Mouse (Mus musculus) neural tube, embryonic 11.5 days (tissue): Measurements from ENCODE around the gene Zfp36l1. TPM values are rescaled to one million over a fixed set of nuclear protein-coding genes. Genes with fewer than 3 reads are reported as not detected.

Experiments used
- ATAC-seq: fragments of 200-750 bp; cut with Nextera tagmentation; 2 replicates; pipeline ENCODE4 v1.8.0; 2017; ENCODE audit warnings: moderate number of reproducible peaks, mild to moderate bottlenecking, moderate TSS enrichment, moderate library complexity; ENCODE audit not compliant: insufficient read depth, low FRiP score, low TSS enrichment
- DNase-seq: peaks from one replicate; pipeline ENCODE4 v3.0.0-alpha.2; 2015; ENCODE audit warnings: low spot score
- H3K27ac ChIP-seq: fragments of 300-500 bp; sonication (generic); 2 replicates; pipeline ENCODE4 v1.5.1; 2014; ENCODE audit warnings: low read depth, mild to moderate bottlenecking, low read length
- H3K27me3 ChIP-seq: fragments of 300-500 bp; sonication (generic); 2 replicates; pipeline ENCODE4 v1.6.1; 2014; ENCODE audit warnings: mild to moderate bottlenecking, low read length, mixed read lengths; ENCODE audit not compliant: control insufficient read depth, insufficient read depth
- H3K36me3 ChIP-seq: fragments of 300-500 bp; sonication (generic); 2 replicates; pipeline ENCODE4 v1.6.1; 2014; ENCODE audit warnings: mild to moderate bottlenecking, low read length, moderate library complexity, mixed read lengths; ENCODE audit not compliant: control insufficient read depth, insufficient read depth
- H3K4me1 ChIP-seq: fragments of 300-500 bp; sonication (generic); 2 replicates; pipeline ENCODE4 v1.6.1; 2014; ENCODE audit warnings: low read length, mixed read lengths; ENCODE audit not compliant: control insufficient read depth, insufficient read depth
- H3K4me2 ChIP-seq: fragments of 300-500 bp; sonication (generic); 2 replicates; pipeline ENCODE4 v1.6.1; 2014; ENCODE audit warnings: low read depth, mild to moderate bottlenecking, moderate library complexity
- H3K4me3 ChIP-seq: fragments of 300-500 bp; sonication (generic); 2 replicates; pipeline ENCODE4 v1.5.1; 2014; ENCODE audit warnings: low read depth, low read length
- H3K9ac ChIP-seq: fragments of 300-500 bp; sonication (generic); 2 replicates; pipeline ENCODE4 v1.6.1; 2014; ENCODE audit warnings: mild to moderate bottlenecking, low read length
- H3K9me3 ChIP-seq: fragments of 300-500 bp; sonication (generic); 2 replicates; pipeline ENCODE4 v1.6.1; 2016; ENCODE audit warnings: low read length; ENCODE audit not compliant: control insufficient read depth
- WGBS: fragments of 180-500 bp; shearing (Covaris S2); extraction: QIAGEN DNeasy Blood & Tissue Kit; methylation state at CpG from one replicate; pipeline ENCODE4 v1.1.7; 2014; 5-methylcytosine and 5-hydroxymethylcytosine counted together
- polyA plus RNA-seq: library from polyadenylated mRNA; unstranded; fragments of >200 nt; fragmentation: Nextera tagmentation; extraction: Ambion mirVana; gene quantifications from 2 replicates; pipeline ENCODE4 v1.2.1, GENCODE M21; 2014

The Zfp36l1 gene
- polyA plus RNA-seq, 1 experiment from 2014 or later: 135 TPM

DNA sequence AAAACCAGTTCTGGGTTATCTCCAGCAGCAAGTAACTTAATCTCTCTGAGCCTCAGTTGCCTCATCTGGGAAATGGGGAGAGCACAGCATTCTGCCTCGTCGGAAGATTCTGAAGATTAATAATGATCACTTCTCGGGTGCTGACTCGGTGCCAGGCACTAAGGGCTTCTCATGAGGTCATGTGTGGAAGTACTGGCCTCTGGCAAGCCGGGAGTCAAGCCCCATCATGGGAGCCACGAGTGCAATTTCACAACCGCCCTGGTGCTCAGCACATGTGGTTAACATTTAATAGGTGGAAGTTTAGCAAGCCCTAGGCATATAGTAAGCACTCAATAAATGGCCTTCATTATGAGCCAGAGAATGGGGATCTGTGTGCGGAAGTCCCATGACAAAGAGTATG, 22.4 kb upstream of the Zfp36l1 start:
- ATAC-seq (no peak), DNase-seq (no peak)
- no peaks in the 10 kb centered on the region for H3K36me3 ChIP-seq
- no peak overlapping the region for H3K4me2 ChIP-seq
- no peaks in the 10 kb centered on the region for H3K27me3 ChIP-seq
- WGBS: 87% methylated on average over 8 of the region's 8 CpGs
- no peak overlapping the region for H3K9ac ChIP-seq
- no peak overlapping the region for H3K4me3 ChIP-seq
- no peaks in the 10 kb centered on the region for H3K9me3 ChIP-seq
- H3K27ac ChIP-seq: no peak overlapping the region
- peaks cover 12% of the 10 kb centered on the region for H3K4me1 ChIP-seq

DNA sequence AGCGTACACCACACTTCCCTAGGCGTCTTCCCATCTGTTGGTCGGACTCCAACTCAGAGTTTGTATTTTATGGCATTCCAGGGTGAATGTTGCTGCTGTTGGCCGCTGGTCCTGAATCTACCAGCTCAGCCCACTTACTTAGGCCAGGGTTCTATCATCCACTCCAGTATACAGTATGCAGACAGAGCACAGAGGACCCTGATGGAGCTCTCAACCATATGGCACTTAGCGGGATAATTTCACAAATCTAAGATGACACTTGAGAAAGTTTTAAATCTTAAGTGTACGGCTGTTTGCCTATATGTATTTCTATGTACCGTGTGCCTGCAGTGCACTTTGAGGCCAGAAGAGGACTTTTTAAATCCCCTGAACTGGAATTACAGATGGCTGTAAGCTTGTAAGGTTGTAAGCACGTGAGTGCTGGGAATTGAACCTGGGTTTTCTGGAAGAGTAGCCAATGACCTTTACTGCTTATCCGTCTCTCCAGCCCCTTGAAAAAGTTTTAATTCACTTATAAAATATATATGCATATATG, 20.3 kb upstream of the Zfp36l1 start:
- no peak overlapping the region for H3K9ac ChIP-seq
- no peak overlapping the region for H3K4me3 ChIP-seq
- DNase-seq (no peak), ATAC-seq (peak; percentile 15; the same call in 1 of the 2 replicates)
- H3K4me1 ChIP-seq: peaks cover 20% of the 10 kb centered on the region
- H3K36me3 ChIP-seq: no peaks in the 10 kb centered on the region
- WGBS: 42% methylated on average over 9 of the region's 9 CpGs
- H3K9me3 ChIP-seq: no peaks in the 10 kb centered on the region
- no peaks in the 10 kb centered on the region for H3K27me3 ChIP-seq
- no peak overlapping the region for H3K27ac ChIP-seq
- no peak overlapping the region for H3K4me2 ChIP-seq

DNA sequence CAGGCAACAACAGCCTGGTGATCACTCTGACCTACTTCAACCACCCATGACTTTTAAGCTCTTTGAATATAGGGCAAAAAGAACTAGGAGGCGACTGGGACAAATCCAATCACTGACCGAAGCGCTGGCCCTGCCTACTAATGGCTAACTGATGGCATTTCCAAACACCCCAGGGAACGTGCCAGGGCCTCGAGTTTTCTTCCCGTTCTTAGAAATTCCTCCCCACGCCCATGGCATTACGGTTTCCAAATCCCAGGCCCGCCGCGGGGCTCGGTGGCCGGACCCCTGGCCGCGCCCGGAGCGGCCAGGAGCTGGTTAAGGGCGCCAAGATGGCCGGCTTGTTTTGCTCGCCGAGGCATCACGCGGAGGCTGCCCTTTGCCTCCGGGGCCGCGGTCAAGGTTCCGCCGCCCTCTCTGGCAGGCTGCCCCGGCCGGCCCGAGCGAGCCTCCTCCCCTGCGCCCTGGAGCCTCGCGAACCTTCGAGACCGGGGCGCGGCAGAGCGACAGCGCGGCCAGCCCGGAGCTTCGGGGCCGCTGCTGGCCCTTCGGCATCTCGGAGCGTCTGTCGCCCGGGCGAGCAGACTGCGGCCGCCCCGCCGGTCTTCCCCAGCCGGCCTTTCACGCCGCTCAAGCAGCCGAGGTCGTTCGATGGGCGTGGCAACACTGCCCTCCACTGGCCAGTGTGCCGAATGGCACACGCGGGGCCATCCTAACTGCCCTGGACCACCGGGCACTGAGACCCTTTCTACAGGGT, 19.6 kb upstream of the Zfp36l1 start:
- Histone ChIP-seq H3K36me3 (no peaks in the 10 kb centered on the region), H3K27me3 (no peaks in the 10 kb centered on the region), H3K4me3 (peak overlapping the region; percentile 49), H3K27ac (peak overlapping the region; percentile 93), H3K4me2 (peak overlapping the region; percentile 54), H3K9ac (peak overlapping the region; percentile 94), H3K9me3 (no peaks in the 10 kb centered on the region), H3K4me1 (peaks cover 20% of the 10 kb centered on the region)
- under 1% methylated on average over 62 of the region's 66 CpGs for WGBS
- ATAC-seq: peak; percentile 85
- DNase-seq: peak; percentile 94

DNA sequence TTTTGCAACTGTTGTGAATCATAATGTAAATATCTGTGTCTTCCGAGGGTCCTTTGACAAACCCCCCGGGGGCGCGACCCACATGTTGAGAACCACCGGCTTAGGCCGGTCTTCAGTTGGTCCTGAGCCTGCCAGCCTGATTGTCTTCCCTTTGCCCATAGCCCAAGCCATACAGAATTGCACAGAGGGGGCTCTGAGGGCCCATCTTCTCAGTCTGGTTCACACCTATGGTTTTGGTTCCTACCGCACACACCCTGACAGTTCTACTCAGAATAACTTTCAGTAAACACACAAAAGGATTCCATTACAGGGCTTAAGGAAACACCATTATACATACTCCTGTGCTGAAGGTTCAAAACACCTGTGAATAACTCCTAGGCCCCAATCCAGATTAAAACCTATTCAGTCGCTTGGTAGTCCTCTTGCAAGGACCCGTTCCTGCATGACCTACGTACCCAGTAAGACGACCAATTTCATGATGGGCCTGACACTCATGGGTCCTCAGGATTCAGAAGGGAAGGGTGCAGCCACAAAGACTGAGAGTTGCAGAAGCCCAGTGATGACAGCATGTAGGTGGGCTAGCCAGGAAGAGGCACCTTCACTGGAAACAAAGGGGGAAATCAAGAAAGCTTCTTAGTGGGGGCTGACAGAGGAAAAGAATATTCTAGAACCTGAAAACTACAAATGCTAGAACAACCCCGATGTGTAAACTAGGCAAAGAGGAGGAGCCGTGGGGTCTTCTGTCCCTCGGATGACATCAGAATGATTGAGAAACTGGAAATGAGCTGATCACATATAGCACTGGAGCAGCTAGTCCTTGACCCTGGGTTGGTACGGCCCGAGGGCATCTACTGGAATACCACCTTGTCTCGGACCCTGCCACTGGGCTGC, 18.8 kb upstream of the Zfp36l1 start:
- Histone ChIP-seq H3K4me1 (peaks cover 20% of the 10 kb centered on the region), H3K27me3 (no peaks in the 10 kb centered on the region), H3K4me2 (peak overlapping the region; percentile 54), H3K9ac (peak overlapping the region; percentile 94), H3K36me3 (no peaks in the 10 kb centered on the region), H3K4me3 (peak overlapping the region; percentile 49; the same call in 1 of the 2 replicates), H3K9me3 (no peaks in the 10 kb centered on the region), H3K27ac (peak overlapping the region; percentile 93)
- peak; percentile 28; the same call in 1 of the 2 replicates for ATAC-seq
- WGBS: 57% methylated on average over 17 of the region's 17 CpGs
- DNase-seq: no peak

DNA sequence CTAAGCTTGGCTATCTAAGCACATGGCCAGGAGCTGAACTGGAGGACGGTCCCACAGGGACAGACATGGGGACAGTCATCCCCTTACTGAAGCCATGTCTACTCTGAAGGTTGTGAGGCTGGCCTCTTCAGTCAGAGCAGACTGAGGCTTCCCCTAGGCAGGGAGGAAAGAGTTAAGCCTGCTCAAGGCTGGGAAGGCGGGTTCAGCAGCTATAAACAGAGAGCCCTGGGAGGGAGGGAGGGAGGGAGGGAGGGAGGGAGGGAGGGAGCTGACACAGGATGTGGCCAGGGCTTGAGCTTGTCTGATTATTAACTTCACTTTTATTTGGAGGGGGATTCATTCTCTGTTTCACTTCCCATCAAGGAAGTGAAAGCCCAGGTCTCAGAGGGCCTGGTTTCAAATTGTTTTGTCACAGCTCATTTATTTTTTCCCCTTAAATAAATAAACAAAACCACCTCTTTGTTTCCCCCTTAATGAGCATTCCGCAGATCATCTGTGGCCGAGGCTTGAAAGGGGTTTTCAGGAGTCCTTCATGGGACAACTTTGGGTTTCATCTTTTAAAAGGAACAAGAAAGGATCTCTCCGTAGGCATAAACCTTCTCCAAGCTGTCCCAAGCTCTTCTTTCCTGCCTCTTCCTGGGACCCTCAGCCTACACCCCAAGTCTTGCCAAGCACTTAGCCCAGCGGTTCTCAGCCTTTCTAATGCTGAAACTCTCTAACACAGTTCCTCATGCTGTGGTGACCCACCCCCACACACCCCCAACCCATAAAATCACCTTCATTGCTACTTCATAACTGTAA, 17.9 kb upstream of the Zfp36l1 start:
- Histone ChIP-seq H3K27me3 (no peaks in the 10 kb centered on the region), H3K4me3 (no peak overlapping the region), H3K9ac (0 out of 2 replicates have a peak overlapping the region, but pooled peaks have one; percentile 18), H3K4me1 (peaks cover 20% of the 10 kb centered on the region), H3K4me2 (peak overlapping the region; percentile 22), H3K9me3 (no peaks in the 10 kb centered on the region), H3K27ac (peak overlapping the region; percentile 49; the same call in 1 of the 2 replicates), H3K36me3 (no peaks in the 10 kb centered on the region)
- peak; percentile 67 for DNase-seq
- WGBS: 5% methylated on average over 6 of the region's 6 CpGs
- ATAC-seq: no peak

DNA sequence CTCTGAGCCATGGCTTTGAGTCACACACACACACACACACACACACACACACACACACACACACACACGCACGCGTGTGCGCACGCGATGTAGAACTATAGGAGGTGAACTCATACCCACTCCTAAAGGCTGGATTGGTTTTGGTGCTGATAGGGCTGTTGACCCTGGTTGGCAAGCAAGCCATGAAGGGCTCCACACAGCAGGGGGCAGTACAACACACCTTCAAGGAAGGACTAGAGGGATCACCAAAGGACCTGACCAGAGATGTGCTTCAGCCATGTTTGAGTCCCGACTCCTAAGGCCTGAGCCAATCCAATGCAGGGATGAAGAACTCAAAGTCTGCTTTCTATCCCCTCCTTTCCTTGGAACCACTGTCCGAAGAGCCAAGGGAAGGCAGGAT, 16.7 kb upstream of the Zfp36l1 start:
- peaks cover 20% of the 10 kb centered on the region for H3K4me1 ChIP-seq
- no peaks in the 10 kb centered on the region for H3K36me3 ChIP-seq
- ATAC-seq (no peak), DNase-seq (no peak)
- no peak overlapping the region for H3K27ac ChIP-seq
- no peak overlapping the region for H3K9ac ChIP-seq
- H3K4me3 ChIP-seq: no peak overlapping the region
- H3K4me2 ChIP-seq: no peak overlapping the region
- no peaks in the 10 kb centered on the region for H3K27me3 ChIP-seq
- H3K9me3 ChIP-seq: no peaks in the 10 kb centered on the region
- WGBS: 97% methylated on average over 8 of the region's 8 CpGs

DNA sequence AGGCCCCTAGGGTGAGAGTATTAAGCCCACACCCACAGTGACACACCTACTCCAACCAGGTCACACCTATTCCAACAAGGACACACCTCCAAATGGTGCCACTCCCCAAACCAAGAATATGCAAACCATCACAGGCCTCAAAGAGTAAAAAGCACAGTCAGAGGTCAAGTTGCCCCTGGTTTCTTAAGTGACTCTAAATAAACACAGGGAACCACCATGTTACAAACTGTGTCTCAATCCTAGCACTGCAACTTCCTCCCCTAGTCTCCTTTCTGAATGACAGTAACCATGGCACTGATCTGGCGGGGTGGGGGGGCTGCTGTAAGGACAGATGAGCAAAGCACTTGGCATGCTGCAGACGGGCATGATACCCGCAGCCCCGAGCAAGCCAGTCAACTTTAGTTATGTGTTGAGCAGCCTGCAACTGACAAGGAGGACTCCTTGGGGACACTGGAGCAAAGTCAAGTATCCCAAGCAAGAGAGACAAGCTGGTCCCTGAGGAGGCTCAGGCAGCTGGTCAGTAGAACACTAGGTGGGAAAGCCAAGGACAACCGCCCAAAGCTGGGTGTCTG, 14.5 kb upstream of the Zfp36l1 start:
- no peak for DNase-seq
- 91% methylated on average over 5 of the region's 5 CpGs for WGBS
- Histone ChIP-seq H3K4me2 (no peak overlapping the region), H3K4me3 (no peak overlapping the region), H3K36me3 (no peaks in the 10 kb centered on the region), H3K9ac (no peak overlapping the region), H3K27me3 (no peaks in the 10 kb centered on the region), H3K4me1 (peaks cover 23% of the 10 kb centered on the region), H3K27ac (no peak overlapping the region), H3K9me3 (no peaks in the 10 kb centered on the region)
- no peak for ATAC-seq

DNA sequence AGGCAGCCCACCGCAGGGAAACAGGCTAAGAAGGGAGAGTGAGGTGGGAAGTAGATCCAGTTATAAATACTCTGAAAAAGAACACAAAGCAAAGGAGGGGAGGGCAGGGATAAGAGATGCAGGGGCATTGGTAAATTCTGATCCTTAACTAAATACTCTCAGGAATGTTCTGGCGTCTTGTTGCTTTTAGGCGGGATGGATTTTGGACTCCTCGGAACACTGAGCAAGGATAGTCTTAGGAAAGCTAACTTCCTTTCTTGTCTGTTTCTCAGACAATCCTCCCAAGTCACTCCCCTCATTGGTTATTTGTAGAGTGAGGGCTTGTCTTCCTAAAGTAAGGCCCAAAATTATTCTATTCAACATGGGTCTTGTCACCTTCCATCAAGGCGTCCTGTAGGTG, 12.5 kb upstream of the Zfp36l1 start:
- Histone ChIP-seq H3K9me3 (no peaks in the 10 kb centered on the region), H3K36me3 (no peaks in the 10 kb centered on the region), H3K4me1 (peaks cover 12% of the 10 kb centered on the region), H3K27ac (no peak overlapping the region), H3K27me3 (no peaks in the 10 kb centered on the region), H3K4me2 (no peak overlapping the region), H3K4me3 (no peak overlapping the region), H3K9ac (no peak overlapping the region)
- no peak for ATAC-seq
- DNase-seq: no peak
- WGBS: 96% methylated on average over 5 of the region's 5 CpGs
